Mouse (Mus musculus): Measurements from ENCODE around the gene Aebp1. TPM values are rescaled to one million over a fixed set of nuclear protein-coding genes. Genes with fewer than 3 reads are reported as not detected.

The Aebp1 gene
- polyA plus RNA-seq, 2 experiments, result 3.3 to 4.2 TPM

GRCm38 (mm10) chr11:5828509-5829191 lies 33.1 kb upstream of the Aebp1 start:
- no peaks in the 10 kb centered on the region for H3K4me1 ChIP-seq (replicated peaks; ENCODE audit: control insufficient read depth in 2 of 2, insufficient read depth in 2 of 2, low read length in 1 of 2)
- DNase-seq (ENCODE audit: low read depth in 3 of 3, low spot score in 3 of 3), result no peak
- H3K4me2 ChIP-seq (ENCODE audit: low read depth), result no peak overlapping the region
- WGBS (ENCODE audit: insufficient replicate concordance), result 71% methylated on average over 11 of the region's 11 CpGs
- no peak overlapping the region for H3K27ac ChIP-seq
- H3K9me3 ChIP-seq (ENCODE audit: control insufficient read depth, low read length), result no peaks in the 10 kb centered on the region
- H3K4me3 ChIP-seq (ENCODE audit: insufficient read depth in 1 of 2, low read depth in 2 of 2, low read length in 2 of 2), result no peak overlapping the region
- TF ChIP-seq EP300 (IDR thresholded peaks at IDR 0.05; ENCODE audit: low read depth), result no peak
- no peak for TF ChIP-seq CTCF (IDR thresholded peaks at IDR 0.05; ENCODE audit: low read depth)
- ATAC-seq (ENCODE audit: insufficient read depth), result no peak
- no peaks in the 10 kb centered on the region for H3K36me3 ChIP-seq (replicated peaks; ENCODE audit: control insufficient read depth, insufficient read depth, low read depth)
- H3K27me3 ChIP-seq (ENCODE audit: control insufficient read depth, insufficient read depth, low read length), result no peaks in the 10 kb centered on the region
- H3K9ac ChIP-seq (replicated peaks), result no peak overlapping the region

GRCm38 (mm10) chr11:5829327-5829726 lies 32.4 kb upstream of the Aebp1 start:
- no peak overlapping the region for H3K4me2 ChIP-seq (ENCODE audit: low read depth)
- DNase-seq (ENCODE audit: low read depth in 3 of 3, low spot score in 3 of 3) (no peak), ATAC-seq (ENCODE audit: insufficient read depth) (no peak)
- H3K4me1 ChIP-seq (replicated peaks; ENCODE audit: control insufficient read depth in 2 of 2, insufficient read depth in 2 of 2, low read length in 1 of 2), result no peaks in the 10 kb centered on the region
- no peak overlapping the region for H3K4me3 ChIP-seq (ENCODE audit: insufficient read depth in 1 of 2, low read depth in 2 of 2, low read length in 2 of 2)
- no peaks in the 10 kb centered on the region for H3K27me3 ChIP-seq (ENCODE audit: control insufficient read depth, insufficient read depth, low read length)
- no peaks in the 10 kb centered on the region for H3K36me3 ChIP-seq (replicated peaks; ENCODE audit: control insufficient read depth, insufficient read depth, low read depth)
- TF ChIP-seq EP300 (IDR thresholded peaks at IDR 0.05; ENCODE audit: low read depth) (no peak), CTCF (IDR thresholded peaks at IDR 0.05; ENCODE audit: low read depth) (no peak)
- H3K9ac ChIP-seq (replicated peaks), result no peak overlapping the region
- no peak overlapping the region for H3K27ac ChIP-seq
- no peaks in the 10 kb centered on the region for H3K9me3 ChIP-seq (ENCODE audit: control insufficient read depth, low read length)
- WGBS (ENCODE audit: insufficient replicate concordance), result 70% methylated on average over 12 of the region's 12 CpGs

- 76% methylated on average over 9 of the region's 9 CpGs for WGBS (ENCODE audit: insufficient replicate concordance)
These were observed 27.2 kb upstream of the Aebp1 start for GRCm38 (mm10) chr11:5834506-5834905.

GRCm38 (mm10) chr11:5835057-5835456 lies 26.7 kb upstream of the Aebp1 start:
- TF ChIP-seq EP300 (IDR thresholded peaks at IDR 0.05; ENCODE audit: low read depth) (no peak), CTCF (IDR thresholded peaks at IDR 0.05; ENCODE audit: low read depth) (no peak)
- no peaks in the 10 kb centered on the region for H3K9me3 ChIP-seq (ENCODE audit: control insufficient read depth, low read length)
- no peak overlapping the region for H3K4me3 ChIP-seq (ENCODE audit: insufficient read depth in 1 of 2, low read depth in 2 of 2, low read length in 2 of 2)
- no peaks in the 10 kb centered on the region for H3K36me3 ChIP-seq (replicated peaks; ENCODE audit: control insufficient read depth, insufficient read depth, low read depth)
- H3K9ac ChIP-seq (replicated peaks), result no peak overlapping the region
- 76% methylated on average over 7 of the region's 7 CpGs for WGBS (ENCODE audit: insufficient replicate concordance)
- H3K4me1 ChIP-seq (replicated peaks; ENCODE audit: control insufficient read depth in 2 of 2, insufficient read depth in 2 of 2, low read length in 1 of 2), result peaks cover 4 to 5% of the 10 kb centered on the region in 2 experiments; a peak in 2 of 4 replicates
- H3K27me3 ChIP-seq (ENCODE audit: control insufficient read depth, insufficient read depth, low read length), result no peaks in the 10 kb centered on the region
- ATAC-seq (ENCODE audit: insufficient read depth) (no peak), DNase-seq (ENCODE audit: low read depth in 3 of 3, low spot score in 3 of 3) (no peak)
- H3K27ac ChIP-seq, result no peak overlapping the region
- no peak overlapping the region for H3K4me2 ChIP-seq (ENCODE audit: low read depth)

More at GRCm38 (mm10) chr11:5834506-5834905, 27.2 kb upstream of the Aebp1 start:
- peaks cover 4 to 5% of the 10 kb centered on the region in 2 experiments; a peak in 2 of 4 replicates for H3K4me1 ChIP-seq (replicated peaks; ENCODE audit: control insufficient read depth in 2 of 2, insufficient read depth in 2 of 2, low read length in 1 of 2)
- no peak overlapping the region for H3K4me3 ChIP-seq (ENCODE audit: insufficient read depth in 1 of 2, low read depth in 2 of 2, low read length in 2 of 2)
- no peak overlapping the region for H3K27ac ChIP-seq
- H3K4me2 ChIP-seq (ENCODE audit: low read depth), result no peak overlapping the region
- TF ChIP-seq EP300 (IDR thresholded peaks at IDR 0.05; ENCODE audit: low read depth) (no peak), CTCF (IDR thresholded peaks at IDR 0.05; ENCODE audit: low read depth) (no peak)
- no peak for DNase-seq (ENCODE audit: low read depth in 3 of 3, low spot score in 3 of 3)
- H3K27me3 ChIP-seq (ENCODE audit: control insufficient read depth, insufficient read depth, low read length), result no peaks in the 10 kb centered on the region
- no peak for ATAC-seq (ENCODE audit: insufficient read depth)
- H3K9ac ChIP-seq (replicated peaks), result no peak overlapping the region
- H3K9me3 ChIP-seq (ENCODE audit: control insufficient read depth, low read length), result no peaks in the 10 kb centered on the region
- no peaks in the 10 kb centered on the region for H3K36me3 ChIP-seq (replicated peaks; ENCODE audit: control insufficient read depth, insufficient read depth, low read depth)

GRCm38 (mm10) chr11:5836126-5836525 lies 25.6 kb upstream of the Aebp1 start:
- 81% methylated on average over 1 of the region's 1 CpGs for WGBS (ENCODE audit: insufficient replicate concordance)
- no peak for ATAC-seq (ENCODE audit: insufficient read depth)
- DNase-seq (ENCODE audit: low read depth in 3 of 3, low spot score in 3 of 3), result no peak
- H3K27me3 ChIP-seq (ENCODE audit: control insufficient read depth, insufficient read depth, low read length), result no peaks in the 10 kb centered on the region
- no peak overlapping the region for H3K4me2 ChIP-seq (ENCODE audit: low read depth)
- TF ChIP-seq EP300 (IDR thresholded peaks at IDR 0.05; ENCODE audit: low read depth), result no peak
- peak; percentile 47 for TF ChIP-seq CTCF (IDR thresholded peaks at IDR 0.05; ENCODE audit: low read depth)
- no peak overlapping the region for H3K4me3 ChIP-seq (ENCODE audit: insufficient read depth in 1 of 2, low read depth in 2 of 2, low read length in 2 of 2)
- H3K27ac ChIP-seq, result no peak overlapping the region
- no peaks in the 10 kb centered on the region for H3K36me3 ChIP-seq (replicated peaks; ENCODE audit: control insufficient read depth, insufficient read depth, low read depth)
- no peaks in the 10 kb centered on the region for H3K9me3 ChIP-seq (ENCODE audit: control insufficient read depth, low read length)
- H3K4me1 ChIP-seq (replicated peaks; ENCODE audit: control insufficient read depth in 2 of 2, insufficient read depth in 2 of 2, low read length in 1 of 2), result peaks cover 4 to 5% of the 10 kb centered on the region in 2 experiments; a peak in 2 of 4 replicates
- H3K9ac ChIP-seq (replicated peaks), result no peak overlapping the region

All from liver, embryonic 14.5 days (tissue).